Mouse (Mus musculus): Measurements from ENCODE around the gene Ccr4.

The Ccr4 gene

DNA sequence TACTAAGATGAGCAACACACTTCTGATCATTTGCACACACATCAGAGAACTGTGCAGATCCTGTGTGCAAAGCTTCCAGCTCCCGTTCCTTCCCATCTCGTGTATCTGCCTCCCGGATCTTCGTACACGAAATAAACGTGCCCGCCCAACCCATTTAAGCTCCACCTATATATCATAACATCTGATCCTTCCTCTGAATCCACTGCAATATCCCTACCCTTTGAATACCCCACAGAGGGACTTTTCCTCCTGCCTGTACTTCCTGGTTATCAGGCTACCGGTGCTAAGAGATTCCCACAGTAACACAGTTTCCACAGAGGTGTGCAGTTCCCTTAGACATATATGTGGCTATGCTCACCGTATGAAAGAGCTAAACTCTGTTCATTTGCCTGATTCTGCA, at the start of gene Ccr4:
TSS of gene Ccr4 (minus strand) at position 101 of the 400 bp plus-strand sequence.
- DNase-seq (ENCODE audit: low spot score): no peak

DNA sequence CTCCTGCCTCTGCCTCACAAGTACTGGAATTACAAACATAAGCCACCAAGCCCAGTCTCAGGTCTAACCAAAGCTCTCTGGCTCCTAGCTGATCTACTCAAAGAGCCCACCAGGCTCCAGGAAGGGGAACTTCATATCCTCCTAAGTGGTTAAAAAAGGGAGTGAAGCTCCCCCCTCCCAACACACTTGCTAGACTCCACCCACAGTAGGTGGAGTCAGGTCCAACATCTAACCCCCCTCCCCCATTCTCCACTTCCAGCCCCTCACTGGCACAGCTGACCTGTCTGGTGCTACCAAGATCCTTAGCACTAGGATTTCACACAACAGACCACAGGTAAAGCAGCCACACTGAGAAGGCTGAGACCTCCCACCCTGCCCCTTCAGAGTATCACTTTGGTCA, 49.1 kb upstream of the Ccr4 start:
- no peak for DNase-seq (ENCODE audit: low spot score)

DNA sequence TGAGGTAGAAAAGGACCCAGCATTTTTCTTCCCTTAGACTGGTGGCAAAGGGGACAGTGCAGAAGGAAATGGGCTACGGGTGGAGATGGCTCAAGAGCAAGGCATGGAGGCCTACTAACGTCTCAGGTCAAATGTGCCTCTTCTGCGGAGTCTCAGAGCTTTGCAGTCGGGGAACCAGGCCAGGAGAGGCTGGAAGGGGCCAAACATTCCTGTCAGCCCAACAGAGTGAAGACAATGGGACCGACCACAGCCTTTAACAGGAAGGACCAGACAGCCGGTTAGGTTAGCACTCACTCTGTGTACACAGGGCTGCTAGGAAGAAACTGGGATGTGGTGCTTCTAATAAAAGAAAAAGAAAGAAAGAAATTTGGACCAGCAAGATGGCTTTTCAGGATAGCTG, 45.3 kb upstream of the Ccr4 start:
- DNase-seq (ENCODE audit: low spot score): no peak

DNA sequence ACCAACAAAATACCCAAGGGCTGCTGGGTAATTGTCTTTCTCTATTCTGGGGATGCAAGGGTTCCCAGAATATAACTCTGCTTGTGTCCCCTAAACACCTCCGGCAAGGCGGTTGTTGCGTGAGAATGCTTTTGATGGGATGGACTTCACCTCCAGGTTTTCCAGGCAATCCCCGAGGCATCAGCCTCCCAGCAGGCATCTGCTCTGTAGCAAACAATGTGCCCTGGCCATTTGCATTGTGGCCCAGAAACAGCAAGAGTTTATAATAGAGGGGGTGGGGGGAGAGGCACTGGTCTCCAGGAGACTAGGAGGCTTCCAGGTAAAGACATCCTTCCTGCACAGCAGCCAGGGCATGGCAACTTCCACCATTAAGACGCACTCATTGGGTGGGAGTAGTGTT, 44.4 kb upstream of the Ccr4 start:
- DNase-seq (ENCODE audit: low spot score): no peak

DNA sequence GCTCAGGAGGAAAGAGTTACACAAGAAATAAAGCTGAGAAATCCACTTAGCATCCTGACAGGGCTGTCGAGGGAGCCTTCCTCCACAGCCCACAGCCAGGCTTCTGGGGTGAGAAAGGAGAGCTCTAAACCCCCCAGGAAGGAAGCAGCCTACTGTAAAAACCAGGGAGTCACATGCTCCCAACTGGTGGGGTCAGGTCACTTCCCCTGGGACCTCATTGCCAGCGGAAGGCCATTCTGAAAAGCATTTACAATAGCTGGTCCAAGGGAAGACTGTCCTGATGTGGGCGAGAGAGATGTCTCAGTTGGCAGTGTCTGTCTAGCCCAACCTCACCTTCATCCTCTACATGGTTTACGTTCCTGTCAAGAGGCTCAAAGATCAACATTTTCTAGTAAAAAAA, 43.8 kb upstream of the Ccr4 start:
- DNase-seq (ENCODE audit: low spot score): no peak

DNA sequence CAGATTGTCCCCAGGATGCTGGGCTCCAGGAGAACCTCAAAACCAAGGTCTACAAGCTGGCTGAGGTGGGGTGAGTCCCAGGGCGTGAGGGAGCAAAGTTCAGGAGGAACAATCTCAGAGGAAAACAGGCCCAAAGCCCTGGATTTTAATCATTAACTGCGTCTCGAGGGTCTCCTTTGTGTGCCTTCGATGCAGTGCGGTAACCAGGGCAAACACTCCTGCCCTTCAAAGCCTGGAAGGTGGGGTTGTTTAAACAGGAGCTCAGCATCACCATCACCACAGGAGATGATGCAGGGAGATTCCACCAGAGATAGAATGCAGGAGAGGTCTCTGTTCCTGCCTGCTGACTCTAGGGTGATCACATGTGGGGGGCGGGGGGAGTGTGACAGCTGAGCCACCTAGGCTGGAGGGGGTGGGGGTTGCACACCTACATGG, 42.9 kb upstream of the Ccr4 start:
- DNase-seq (ENCODE audit: low spot score): no peak

- DNase-seq (ENCODE audit: low spot score): no peak
Measured at GRCm38 (mm10) chr9:114546765-114547164, 42.0 kb upstream of the Ccr4 start.

DNA sequence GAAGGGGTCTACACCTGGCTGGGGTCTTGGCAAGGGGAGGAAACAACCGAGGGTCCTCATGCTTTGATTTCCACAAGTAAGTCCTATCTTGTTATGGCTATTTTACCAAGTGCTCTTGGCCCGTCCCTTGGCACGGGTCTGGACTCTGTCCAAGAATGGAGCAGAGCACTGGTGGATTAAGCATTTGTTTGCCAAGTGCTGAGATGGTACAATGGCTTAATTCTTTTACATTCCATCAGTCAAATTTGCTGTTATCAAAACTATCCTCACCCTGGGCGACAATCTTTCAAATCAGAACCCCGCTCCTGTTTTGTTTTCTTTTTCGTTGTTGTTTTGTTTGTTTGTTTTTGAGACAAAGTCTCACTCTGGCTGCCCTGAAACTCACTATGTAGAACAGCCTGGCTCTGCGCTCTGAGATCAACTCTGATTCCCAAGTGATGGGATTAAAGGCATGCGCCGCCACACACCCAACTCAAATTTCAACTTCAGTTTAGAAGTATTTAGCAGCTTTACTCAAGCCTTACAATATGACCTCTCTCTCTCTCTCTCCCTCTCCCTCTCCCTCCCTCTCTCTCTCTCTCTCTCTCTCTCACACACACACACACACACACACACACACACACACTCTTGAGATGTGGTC, 40.2 kb upstream of the Ccr4 start:
- no peak for DNase-seq (ENCODE audit: low spot score)

DNA sequence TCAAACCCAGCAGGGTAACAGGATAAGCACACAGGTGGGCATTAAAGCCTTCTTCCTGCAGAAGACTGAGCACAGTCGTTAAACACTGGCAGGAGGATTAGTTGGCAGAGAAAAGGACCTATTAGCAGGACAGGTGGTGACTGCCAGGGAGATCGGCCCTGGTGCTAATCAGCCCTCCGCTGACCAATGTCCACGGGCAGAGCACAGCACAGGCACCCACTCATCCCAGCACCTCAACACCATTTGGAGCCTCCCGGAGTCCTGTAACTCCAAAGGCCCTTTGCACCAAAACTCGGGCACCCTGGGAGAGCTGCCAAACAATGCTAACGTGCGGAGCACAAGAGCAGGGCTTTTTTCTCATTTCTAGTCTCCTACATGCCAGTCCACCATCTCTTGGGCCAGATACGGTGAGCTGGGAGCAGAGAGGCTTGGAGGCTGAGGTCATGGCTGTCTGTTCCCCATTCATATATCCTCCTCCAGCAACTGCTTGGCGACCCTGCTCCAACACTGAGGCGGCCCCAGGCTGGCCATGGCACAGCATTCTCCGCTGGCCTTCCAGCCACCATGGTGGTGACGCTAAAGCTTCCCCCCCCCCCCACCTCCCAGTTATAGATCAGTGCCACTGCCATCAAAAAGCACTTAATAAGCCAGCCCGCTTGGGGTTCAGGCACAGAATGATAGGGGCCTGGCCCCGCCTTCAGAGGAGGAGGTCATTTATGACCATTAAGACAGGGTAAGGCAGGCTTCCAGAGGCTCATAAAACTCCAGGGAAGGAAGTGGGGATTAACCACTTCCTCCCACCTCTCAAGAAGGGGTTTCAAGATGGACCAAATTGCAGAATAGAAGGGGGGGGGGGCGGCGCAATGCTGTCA, 39.4 kb upstream of the Ccr4 start:
- DNase-seq (ENCODE audit: low spot score): no peak

GRCm38 (mm10) chr9:114541279-114541741, 36.6 kb upstream of the Ccr4 start:
- DNase-seq (ENCODE audit: low spot score): no peak

GRCm38 (mm10) chr9:114538996-114539563, 34.4 kb upstream of the Ccr4 start:
- DNase-seq (ENCODE audit: low spot score): no peak

- no peak for DNase-seq (ENCODE audit: low spot score)
Measured at GRCm38 (mm10) chr9:114536628-114537027, 31.9 kb upstream of the Ccr4 start.

- DNase-seq (ENCODE audit: low spot score): no peak
Measured at GRCm38 (mm10) chr9:114534747-114535517, 30.2 kb upstream of the Ccr4 start.

DNA sequence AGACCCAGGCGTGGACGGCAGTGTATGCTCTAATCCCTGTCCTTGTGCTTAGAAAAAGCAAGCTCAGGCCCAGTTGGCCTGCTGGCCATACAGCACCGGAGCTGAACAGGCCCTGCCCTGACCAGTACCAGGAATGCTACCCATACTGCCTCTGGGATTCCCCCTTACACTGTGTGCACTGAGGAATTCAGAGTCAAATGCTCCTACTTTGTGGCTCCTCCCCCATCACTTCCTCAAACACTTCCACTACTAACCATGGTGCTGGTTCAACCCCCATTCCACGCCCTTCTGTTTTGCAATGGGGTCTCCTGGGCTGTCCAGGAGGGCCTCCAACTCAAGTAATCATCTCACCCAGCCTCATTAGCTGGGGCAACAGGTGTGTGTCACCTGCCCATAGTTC, 29.1 kb upstream of the Ccr4 start:
- DNase-seq (ENCODE audit: low spot score): no peak

- no peak for DNase-seq (ENCODE audit: low spot score)
Measured at GRCm38 (mm10) chr9:114531276-114531675, 26.6 kb upstream of the Ccr4 start.

- no peak for DNase-seq (ENCODE audit: low spot score)
Measured at GRCm38 (mm10) chr9:114528680-114529048, 23.9 kb upstream of the Ccr4 start.

GRCm38 (mm10) chr9:114527992-114528679, 23.4 kb upstream of the Ccr4 start:
- no peak for DNase-seq (ENCODE audit: low spot score)

DNA sequence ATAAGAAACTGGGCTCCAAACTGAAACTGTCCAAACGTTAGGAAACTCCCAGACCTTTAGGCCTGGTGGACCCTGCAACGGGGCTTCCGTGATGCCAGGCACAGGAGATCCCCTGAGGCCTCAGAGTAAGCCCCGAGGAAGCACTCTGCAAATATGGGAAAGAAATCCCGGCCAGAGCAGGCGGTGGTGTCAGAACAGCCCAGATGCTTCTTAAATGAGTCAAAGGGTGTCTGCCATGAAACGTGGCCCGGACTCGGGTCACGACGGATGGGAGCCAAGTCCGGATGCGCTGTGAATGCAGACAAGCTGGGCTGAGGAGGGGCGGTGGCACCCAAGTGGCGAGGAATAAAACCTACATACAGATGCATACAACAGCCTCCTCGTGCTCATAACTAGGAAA, 22.4 kb upstream of the Ccr4 start:
- DNase-seq (ENCODE audit: low spot score): no peak

DNA sequence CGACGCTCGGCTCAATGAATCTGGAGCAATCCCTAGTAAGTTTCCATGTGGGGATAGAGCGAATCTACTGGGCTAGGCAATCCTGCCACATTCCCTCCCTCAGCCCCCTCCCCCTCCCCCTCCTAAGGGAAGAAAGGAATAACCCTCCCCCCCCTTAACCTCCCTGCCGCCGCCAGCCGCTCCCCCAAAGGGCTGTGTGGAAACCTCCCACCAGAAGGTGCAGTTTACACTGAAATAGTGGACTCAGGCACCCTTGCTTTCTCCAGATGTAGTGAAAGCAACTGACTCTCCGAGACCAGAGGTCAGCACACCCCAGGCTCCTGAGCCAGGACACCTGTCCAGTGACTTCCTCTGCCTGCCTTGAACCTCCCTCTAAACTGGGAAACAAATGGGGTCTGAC, 21.9 kb upstream of the Ccr4 start:
- no peak for DNase-seq (ENCODE audit: low spot score)

GRCm38 (mm10) chr9:114525891-114526290, 21.2 kb upstream of the Ccr4 start:
- no peak for DNase-seq (ENCODE audit: low spot score)

GRCm38 (mm10) chr9:114525073-114525633, 20.4 kb upstream of the Ccr4 start:
- DNase-seq (ENCODE audit: low spot score): no peak
